Mouse (Mus musculus): ENCODE measurements around the gene Psmc5. TPM values are rescaled to one million over a fixed set of nuclear protein-coding genes. Genes with fewer than 3 reads are reported as not detected.

Gene Psmc5
- total RNA-seq, 2 experiments from 2014 or later: 211 to 215 TPM

DNA sequence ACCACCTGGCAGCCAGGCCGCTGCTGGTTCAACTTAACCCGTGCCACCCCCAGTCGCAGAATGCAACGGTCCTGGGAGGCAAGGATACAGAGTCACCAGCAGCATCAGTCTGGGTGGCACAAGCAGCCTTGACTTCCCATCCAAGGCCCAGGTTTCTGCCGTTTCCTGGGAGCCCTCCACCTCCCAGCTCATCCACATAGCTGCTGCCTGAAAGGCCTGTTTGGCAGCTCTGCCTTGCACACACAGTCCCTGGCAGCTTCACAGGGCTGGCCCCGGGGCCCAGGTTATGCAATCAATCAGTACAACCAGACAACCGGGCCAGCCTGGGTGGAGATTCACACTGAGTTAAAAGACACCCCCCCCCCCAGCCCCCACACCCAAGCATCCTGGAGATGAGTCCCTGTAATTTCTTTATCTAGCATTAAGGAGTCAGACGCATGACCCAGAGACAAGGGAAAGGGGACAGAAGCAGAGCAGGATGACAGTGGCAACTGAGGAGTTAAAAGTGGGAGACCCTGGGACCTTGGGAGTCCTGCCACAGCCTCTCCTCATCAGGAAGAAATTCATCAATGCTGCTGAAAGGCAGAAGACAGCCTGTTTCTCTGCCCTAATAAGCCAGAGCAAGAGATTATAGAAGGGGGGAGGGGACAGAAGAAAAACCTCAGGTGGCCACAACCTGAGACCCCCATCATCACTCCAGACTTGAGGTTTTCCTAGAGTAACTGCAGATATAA lies 12.5 kb downstream of the Psmc5 start:
- DNase-seq (ENCODE audit: low spot score in 2 of 2): peak; percentile 48 to 59

GRCm38 (mm10) chr11:106269060-106269431 lies 13.1 kb downstream of the Psmc5 start:
- no peak for DNase-seq (ENCODE audit: low spot score in 2 of 2)

GRCm38 (mm10) chr11:106271131-106271793 lies 15.3 kb downstream of the Psmc5 start:
- DNase-seq (ENCODE audit: low spot score in 2 of 2): no peak

- DNase-seq (ENCODE audit: low spot score in 2 of 2): no peak
These were observed 16.1 kb downstream of the Psmc5 start for GRCm38 (mm10) chr11:106271794-106272643.

DNA sequence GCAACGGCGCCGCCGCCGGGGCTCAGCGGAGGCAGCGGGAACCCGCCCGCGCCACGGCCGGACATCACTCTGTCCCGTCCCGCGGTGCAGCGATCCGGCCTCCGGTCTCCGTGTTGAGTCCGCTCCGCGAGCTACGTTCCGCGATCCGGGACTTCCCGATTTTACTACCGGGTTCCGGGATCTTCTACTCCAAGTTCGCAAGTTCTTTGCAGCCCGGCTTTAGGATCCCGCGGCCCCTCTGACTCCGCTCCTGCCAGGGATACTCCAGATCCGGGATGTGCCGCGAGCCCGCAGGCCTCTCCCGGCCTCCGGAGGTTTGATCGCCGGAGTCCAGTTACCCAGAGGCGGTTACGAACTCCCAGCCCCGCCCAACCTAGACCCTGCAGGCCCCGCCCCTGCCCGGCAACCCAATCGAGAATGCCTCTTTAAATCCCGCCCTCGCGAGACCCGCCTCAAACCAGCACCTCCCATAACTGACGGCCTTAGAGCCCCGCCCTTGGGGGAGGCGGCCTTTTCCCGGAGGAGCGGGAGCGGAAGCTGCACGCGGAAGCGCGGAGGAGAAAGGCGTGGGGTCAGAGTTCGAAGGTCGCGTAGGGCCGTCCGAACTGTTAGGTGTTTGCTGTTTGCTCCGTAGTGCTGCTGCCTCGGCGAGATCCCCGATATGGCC lies 16.8 kb downstream of the Psmc5 start, which contains the start of gene Smarcd2:
Gene Smarcd2 (minus strand): TSS at position 329 of the 667 bp plus-strand sequence.
- DNase-seq (ENCODE audit: low spot score in 2 of 2): peak; percentile 97 to 99

DNA sequence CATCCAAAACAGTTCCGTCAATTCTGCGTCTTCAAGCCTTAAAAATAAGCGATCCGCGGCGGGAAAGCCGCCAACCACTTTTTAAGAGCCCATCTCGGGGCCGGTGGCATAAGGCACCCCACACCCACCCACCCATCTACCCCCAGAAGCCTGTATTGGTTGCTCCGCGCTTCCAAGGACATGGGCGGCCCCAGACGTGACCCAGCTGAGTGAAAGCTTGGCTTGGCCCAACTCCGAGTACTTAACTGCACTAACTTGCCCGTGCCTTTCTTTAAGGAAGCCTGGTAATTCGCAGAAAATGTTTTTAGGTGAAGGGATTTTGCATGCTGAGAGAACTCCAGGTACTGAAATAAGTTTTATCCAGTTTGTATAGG lies 17.3 kb downstream of the Psmc5 start:
- no peak for DNase-seq (ENCODE audit: low spot score in 2 of 2)

- DNase-seq (ENCODE audit: low spot score in 2 of 2): no peak
These were observed 17.9 kb downstream of the Psmc5 start for GRCm38 (mm10) chr11:106273811-106274210.

- no peak for DNase-seq (ENCODE audit: low spot score in 2 of 2)
These were observed 18.4 kb downstream of the Psmc5 start for GRCm38 (mm10) chr11:106274374-106274773.

- no peak for DNase-seq (ENCODE audit: low spot score in 2 of 2)
These were observed 19.0 kb downstream of the Psmc5 start for GRCm38 (mm10) chr11:106274971-106275411.

GRCm38 (mm10) chr11:106276454-106276853 lies 20.5 kb downstream of the Psmc5 start, which contains the start of gene Tcam1:
Gene Tcam1, plus strand, starts transcription at chr11:106276672.
- peak; percentile 91 to 96 for DNase-seq (ENCODE audit: low spot score in 2 of 2)

- DNase-seq (ENCODE audit: low spot score in 2 of 2): no peak
These were observed 26.5 kb downstream of the Psmc5 start for GRCm38 (mm10) chr11:106282452-106282851.

- no peak for DNase-seq (ENCODE audit: low spot score in 2 of 2)
These were observed 27.4 kb downstream of the Psmc5 start for GRCm38 (mm10) chr11:106283371-106283770.

- DNase-seq (ENCODE audit: low spot score in 2 of 2): no peak
These were observed 28.2 kb downstream of the Psmc5 start for GRCm38 (mm10) chr11:106284126-106284525.

- no peak for DNase-seq (ENCODE audit: low spot score in 2 of 2)
These were observed 30.3 kb downstream of the Psmc5 start for GRCm38 (mm10) chr11:106286206-106286605.

GRCm38 (mm10) chr11:106286987-106287386 lies 31.0 kb downstream of the Psmc5 start:
- no peak for DNase-seq (ENCODE audit: low spot score in 2 of 2)

GRCm38 (mm10) chr11:106289369-106289768 lies 33.4 kb downstream of the Psmc5 start:
- no peak for DNase-seq (ENCODE audit: low spot score in 2 of 2)

- no peak for DNase-seq (ENCODE audit: low spot score in 2 of 2)
These were observed 34.4 kb downstream of the Psmc5 start for GRCm38 (mm10) chr11:106290376-106290775.

DNA sequence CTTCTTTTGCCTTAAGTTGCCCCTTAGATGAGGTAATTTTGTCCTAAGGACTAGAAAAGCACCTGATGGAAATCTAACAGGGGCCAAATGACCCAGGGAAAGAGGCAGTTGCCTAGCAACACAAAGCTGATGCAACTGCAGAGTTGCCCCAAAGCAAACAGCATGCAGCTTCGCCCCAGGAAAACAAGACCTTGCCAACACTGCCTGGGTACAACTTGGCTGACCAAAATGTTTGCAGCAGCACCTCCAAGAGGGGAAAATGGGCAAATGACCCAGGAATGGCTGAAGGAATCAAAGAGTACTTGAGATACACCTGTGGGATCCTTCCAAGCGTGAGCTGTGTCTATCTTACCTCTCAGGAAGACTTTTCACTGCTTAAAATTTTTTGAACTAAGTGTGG lies 35.9 kb downstream of the Psmc5 start:
- no peak for DNase-seq (ENCODE audit: low spot score in 2 of 2)

GRCm38 (mm10) chr11:106301765-106302164 lies 45.8 kb downstream of the Psmc5 start, which contains the start of gene Gh:
Gene Gh, minus strand, starts transcription at chr11:106301865.
- DNase-seq (ENCODE audit: low spot score in 2 of 2): no peak

DNA sequence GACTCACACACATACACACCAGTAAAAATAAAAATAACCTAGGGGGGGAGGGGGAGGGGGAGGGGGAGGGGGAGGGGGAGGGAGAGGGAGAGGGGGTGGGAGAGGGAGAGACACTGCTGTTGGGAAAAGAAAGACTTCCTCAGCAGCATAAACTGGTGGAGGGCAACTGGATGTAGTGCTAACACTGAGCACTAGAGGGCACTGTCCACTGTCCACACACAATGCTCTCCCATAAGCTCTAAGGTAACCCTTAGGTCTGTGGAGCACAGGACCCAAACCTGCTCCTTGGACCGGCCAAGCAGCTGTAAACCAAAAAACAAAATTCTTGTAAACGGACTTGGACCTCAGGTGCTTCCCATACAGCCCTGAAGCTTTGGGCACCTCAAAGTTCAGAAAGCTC lies 46.7 kb downstream of the Psmc5 start:
- peak; percentile 29 to 70 for DNase-seq (ENCODE audit: low spot score in 2 of 2)

All from left cerebral cortex, adult 18-20 months (tissue).